Mouse (Mus musculus) brain, embryonic 18.5 days (tissue): ENCODE measurements at regions not wholly inside any gene's neighbourhood (a gene's known extent, or its start where the extent isn't known, plus 50 kb on each side); places are given as distances from the start of the nearest gene placed in this dataset.

Source experiments
- DNase-seq: peaks from one replicate; pipeline ENCODE4 v3.0.0-alpha.2; 2012; ENCODE audit warnings: low read depth, low spot score

- DNase-seq = no peak
Measured at GRCm38 (mm10) chr13:84065256-84065898, 156.7 kb upstream of the Tmem161b start.

DNA sequence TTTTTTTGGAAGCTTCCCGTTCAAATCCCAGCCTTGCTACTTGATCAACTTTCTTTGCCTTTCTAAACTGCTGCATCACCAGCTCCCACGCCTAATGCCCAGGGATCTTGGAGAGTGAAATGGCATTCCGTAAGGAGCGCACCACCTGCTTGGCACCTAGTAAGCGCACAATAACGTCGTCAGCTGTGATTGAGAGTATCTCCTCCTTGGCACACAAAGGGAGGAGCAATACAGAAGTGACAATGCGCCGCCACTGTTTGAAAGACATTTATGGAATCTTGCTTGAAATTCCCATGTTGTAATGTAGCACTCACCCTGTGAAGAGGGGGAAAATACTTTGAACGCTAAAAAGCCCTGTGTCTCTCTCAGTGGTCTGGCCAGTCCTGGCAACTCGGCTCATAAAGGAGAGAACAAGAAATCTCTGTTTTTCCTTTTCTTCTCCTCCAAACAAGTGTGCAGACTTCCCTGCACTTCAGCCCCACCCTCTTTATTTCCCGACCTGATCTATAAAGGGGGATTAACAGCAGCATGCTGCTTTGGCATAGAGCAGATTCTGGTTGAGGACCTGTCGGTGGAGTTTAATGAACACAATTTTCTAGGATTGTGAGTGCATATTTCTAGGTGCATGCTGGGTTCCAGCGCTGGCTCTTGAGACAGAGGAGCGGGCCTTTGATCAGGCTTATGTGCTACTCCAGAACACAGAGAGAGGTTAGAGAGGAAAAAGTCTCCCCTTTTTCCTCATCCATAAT is 155.7 kb upstream of the Tmem161b start:
- no peak for DNase-seq

DNA sequence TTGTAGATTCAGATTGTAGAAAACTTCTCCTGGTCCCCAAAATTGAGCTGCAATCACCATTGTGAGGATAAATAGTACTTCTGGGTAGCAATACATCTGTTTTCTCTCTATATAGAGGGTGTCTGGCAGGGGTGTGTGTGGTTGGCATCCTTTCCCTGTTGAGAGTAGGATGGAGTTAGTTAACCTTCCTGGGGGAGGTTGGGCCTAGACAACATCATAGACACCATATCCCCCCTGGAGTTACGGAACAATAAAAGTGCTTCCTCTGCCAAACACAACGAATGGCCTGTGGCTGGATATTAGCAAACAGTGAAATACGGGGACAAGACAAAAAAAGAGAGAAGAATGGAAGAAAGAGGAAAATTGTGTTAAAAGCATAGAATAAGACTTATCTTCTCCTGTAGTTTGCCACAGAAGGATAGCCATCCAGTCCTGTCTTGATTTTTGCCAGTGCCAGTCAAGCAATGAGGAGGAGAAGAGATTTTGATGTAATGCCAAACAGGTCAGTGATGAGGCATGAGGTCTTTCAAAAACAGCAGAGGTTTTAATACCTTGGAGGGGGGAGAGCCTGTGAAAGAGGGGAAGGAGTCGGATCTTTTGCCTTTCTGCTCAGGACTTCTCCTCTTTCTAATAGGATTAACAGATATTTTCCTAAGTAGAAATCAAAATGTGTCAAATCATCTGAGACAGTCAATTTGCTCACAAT is 155.0 kb upstream of the Tmem161b start:
- no peak for DNase-seq

- no peak for DNase-seq
Measured at GRCm38 (mm10) chr13:84068365-84068764, 153.7 kb upstream of the Tmem161b start.
